Mouse (Mus musculus): ENCODE data around the gene Cdc25b.

The Cdc25b gene

DNA sequence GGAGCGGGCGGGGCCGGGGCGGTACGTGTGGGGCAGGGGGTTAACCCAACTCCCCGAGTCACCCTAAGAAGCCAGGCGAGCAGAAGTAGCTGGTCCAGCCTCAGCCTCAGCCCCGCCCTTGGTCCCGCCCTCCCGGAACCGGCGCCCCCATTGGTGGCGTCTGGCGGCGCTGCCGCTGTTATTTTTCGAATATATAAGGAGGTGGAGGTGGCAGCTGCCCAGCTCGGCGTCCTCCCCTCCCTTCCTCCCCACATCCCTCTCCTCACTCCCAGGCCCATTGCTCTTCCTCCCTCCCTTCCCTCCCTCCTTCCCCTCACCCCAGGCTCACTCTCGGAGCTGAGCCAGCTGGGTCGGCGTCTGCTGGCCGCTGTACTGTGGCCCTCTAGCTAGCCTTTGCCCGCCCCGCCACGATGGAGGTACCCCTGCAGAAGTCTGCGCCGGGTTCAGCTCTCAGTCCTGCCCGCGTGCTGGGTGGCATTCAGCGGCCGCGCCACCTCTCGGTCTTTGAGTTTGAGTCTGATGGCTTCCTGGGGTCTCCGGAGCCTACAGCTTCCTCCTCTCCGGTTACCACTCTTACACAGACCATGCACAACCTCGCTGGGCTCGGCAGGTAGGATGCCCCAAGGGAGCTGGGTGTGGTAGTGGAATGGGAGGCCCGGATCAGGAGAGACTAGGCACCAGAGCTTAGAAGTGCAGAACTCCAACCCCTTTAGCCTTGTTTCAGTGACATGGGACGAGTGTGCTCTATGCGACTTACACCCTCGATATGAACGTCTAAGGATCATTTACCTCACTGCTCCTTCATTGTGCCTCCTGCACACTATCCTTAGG, at the start of gene Cdc25b, which contains the start of gene Spef1:
TSS of gene Cdc25b (plus strand) at position 179 of the 831 bp plus-strand sequence.
TSS of gene Spef1 (minus strand) at position 512 of the 831 bp plus-strand sequence.
- peak; percentile 86 to 89 for DNase-seq (ENCODE audit: low spot score in 2 of 2)

DNA sequence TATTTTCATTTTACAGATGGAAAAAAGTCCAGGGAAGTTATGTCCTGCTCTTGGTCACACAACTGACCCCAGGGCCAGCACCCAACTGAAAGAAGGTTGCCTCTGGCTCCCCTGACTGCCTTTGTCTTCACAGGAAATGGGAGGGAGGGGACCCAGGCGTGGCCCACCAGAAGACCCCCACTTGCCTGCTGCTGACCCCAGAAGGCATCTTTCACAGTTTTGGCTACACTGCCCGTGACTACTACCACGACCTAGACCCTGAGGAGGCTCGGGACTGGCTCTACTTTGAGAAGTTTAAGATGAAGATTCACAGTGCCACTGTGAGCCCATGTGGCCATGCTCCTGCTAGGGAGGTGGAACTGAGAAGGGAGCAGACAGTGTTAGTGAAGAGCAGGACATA, 48.5 kb upstream of the Cdc25b start:
- peak; percentile 15 to 52 for DNase-seq (ENCODE audit: low spot score in 2 of 2)

DNA sequence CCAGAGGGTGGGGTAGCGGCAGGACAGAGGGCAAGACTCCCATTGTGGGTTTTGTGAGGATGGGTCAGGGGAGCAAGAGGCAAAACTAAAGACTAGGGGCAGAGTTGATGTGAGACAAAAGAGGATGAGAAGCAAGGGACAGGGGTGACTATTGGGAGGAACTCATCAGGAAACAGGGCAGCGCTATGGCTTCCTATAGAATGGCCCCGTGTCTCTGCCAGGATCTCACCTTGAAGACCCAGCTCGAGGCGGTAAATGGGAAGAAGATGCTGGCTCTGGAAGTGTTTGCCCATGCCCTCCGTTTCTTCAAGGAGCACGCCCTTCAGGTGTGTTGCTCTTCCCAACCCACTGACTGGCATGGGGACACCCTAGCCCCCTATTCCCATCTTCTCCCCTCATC, 48.0 kb upstream of the Cdc25b start:
- DNase-seq (ENCODE audit: low spot score in 2 of 2), result peak in 1 of 2 experiments; percentile 44

DNA sequence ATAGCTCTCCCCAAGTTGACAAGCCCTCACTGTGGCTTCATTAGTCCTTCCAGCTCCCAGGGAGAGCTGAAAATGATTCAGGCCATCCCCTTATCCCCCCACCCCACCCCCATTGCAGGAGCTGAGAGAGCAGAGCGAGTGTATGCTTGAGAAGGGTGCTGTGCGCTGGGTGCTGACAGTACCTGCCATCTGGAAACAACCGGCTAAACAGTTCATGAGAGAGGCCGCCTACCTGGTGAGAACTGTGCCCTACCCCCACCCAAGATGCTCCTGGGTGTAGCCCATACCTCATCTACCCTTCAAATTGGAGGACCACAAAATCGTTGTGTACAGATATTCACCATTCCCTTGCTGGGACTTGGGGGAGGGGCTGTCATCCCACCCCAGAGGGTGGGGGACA, 47.5 kb upstream of the Cdc25b start:
- DNase-seq (ENCODE audit: low spot score in 2 of 2), result peak in 1 of 2 experiments; percentile 35

DNA sequence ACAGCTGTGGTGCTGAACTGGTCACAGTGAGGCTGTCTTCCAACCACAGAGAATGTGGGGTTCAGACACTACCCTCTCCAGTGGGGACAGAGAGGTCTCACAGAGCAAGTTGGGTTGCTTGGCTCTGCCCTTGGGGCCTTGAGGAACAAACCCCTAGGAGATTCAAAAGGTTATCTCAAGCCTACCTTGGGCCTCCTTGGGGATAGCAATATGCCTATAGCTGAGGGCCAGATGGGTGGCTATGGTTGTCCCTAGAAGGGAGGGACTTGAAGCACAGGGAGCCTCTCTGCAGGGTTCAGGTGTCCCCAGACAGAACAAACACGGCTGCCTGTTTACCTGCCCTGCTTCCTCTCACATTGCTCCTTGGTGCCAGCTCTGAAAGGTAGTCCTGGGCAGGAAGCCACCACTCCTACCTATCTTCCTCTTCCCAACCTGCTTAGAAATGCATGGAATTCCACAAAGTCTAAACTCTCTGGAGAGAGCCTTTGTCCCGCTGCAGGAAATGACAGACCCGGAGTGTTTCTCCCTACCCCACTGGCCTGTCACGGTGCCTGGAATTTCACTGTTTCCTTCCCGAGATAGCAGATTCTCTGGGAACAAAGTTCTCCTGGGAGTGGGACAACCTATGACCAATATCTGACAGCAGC, 46.7 kb upstream of the Cdc25b start:
- peak in 1 of 2 experiments; percentile 52 for DNase-seq (ENCODE audit: low spot score in 2 of 2)

DNA sequence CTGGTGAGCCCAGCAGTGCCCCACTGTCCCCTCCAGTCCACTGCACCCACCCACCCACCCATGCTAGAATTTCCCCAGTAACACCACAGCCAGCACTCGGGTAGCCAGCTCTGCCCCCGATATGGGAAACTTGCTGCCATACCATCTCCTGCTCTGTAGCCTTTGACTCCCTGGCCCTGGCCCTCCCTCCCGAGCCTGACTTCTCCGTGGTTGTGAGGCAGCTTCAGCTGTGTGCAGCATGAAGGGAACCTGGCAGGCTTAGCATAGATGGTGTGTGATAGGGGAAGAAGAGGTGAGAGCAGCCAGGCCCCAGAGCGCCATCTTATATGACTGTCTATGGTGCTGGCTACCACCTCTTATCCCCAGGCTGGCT, 46.2 kb upstream of the Cdc25b start:
- peak in 1 of 2 experiments; percentile 54 for DNase-seq (ENCODE audit: low spot score in 2 of 2)

DNA sequence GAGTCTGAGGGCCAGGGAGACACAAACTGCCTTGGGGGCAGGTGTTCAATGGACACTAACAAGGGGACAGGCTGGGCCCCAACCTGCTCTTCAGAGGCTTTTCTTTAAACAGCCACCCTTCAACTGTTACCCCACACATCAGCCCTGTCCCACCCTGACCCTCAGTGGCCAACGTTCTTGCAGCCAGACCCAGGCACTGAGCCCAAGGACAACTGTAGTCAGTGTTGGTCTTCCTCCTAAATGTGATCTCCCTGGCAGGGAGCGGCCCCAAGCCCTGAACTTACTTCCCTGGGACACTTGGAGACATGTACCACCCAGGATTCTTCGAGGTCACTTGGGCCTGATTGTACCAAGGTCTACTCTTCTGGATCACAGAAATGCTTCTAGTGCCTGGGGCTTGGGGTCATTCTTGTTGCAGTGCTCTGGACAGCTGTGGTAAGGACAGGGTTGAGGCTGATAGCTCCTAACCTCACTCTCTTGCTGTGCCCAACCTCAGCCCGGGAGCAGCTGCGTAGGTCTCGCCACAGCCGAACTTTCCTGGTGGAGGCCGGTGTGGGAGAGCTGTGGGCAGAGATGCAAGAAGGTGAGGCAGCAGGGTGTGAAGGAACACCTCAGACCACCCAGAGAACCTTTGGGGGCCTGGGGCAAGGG, 45.3 kb upstream of the Cdc25b start:
- peak in 1 of 2 experiments; percentile 41 for DNase-seq (ENCODE audit: low spot score in 2 of 2)

DNA sequence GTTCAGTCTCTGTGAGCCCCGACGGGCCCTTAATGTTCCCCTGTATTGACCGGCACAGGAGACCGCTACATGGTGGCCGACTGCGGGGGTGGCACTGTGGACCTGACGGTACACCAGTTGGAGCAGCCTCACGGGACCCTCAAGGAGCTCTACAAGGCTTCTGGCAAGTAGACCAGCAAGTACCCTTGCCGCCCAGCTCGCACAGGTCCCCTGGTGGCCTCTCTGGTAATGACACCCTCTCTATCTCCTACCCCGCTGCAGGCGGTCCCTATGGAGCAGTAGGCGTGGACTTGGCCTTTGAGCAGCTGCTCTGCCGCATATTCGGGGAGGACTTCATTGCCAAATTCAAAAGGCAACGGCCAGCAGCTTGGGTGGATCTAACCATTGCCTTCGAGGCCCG, 44.2 kb upstream of the Cdc25b start:
- peak; percentile 79 to 90 for DNase-seq (ENCODE audit: low spot score in 2 of 2)

DNA sequence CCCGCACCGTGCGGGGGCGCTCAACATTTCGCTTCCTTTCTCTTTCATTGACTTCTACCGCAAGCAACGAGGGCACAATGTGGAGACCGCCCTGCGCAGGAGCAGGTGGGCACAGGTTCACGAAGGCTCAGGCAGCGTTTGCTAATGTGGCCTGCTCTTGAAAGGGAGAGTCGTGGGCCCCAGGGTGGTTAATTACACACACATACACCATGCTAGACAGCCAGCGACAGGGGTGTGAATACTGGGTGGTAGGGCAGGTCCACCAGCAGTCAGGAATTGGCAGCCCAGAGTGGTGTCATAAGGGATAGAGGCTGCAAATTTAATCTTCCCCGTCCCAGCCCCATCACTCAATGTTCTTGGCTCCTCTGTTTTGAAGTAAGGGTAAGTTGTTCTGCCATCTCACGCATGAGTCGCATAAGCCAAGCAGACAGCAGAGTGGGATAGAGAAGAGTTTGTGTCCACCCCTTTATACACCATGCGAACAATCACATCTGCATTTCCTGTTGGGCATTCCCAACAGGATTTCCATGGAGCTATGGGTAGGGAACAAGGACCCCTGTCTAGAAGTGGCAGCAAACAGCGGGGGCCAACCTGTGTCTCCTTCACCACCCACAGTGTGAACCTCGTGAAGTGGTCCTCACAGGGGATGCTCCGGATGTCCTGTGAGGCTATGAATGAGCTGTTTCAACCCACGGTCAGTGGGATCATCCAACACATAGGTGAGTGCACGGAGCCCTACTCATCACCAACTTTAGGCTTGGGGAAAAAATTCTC, 43.6 kb upstream of the Cdc25b start:
- no peak for DNase-seq (ENCODE audit: low spot score in 2 of 2)

DNA sequence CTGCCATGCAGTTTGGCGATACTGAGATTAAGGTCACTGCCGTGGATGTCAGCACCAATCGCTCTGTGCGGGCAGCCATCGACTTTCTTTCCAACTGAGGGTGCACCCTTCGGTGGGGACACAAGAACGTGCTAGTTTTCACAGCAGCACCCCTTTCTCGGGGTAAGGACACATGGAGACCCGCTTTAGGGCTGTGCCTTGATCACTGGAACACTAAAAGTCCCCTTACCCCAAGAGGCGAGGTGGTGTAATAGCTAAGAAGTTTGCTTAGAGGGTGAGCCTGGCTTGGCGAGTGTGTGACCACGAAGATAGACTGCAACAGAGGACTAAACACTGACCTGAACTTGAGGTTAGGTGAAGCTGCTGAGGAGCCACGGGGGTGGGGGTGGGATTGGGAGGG, 41.6 kb upstream of the Cdc25b start:
- no peak for DNase-seq (ENCODE audit: low spot score in 2 of 2)

DNA sequence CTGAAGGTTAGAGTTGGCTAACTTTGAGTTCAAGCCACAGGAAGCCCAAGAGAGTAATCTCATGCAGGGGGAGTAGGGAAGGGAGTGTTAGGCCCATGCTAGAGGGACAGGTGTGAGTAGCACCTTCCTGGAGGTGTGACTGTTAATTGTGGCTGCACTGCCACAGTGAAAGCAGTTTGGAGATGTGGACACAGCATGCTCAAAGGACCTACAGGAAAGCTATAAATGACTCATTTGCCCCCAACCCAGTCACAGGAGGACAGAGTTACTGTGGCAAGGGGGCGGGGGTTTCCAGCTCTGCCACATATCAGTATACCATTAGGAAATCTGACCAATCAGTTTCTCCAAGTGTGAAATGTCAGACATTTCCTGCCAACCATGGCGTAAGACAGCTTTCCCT, 41.2 kb upstream of the Cdc25b start:
- no peak for DNase-seq (ENCODE audit: low spot score in 2 of 2)

DNA sequence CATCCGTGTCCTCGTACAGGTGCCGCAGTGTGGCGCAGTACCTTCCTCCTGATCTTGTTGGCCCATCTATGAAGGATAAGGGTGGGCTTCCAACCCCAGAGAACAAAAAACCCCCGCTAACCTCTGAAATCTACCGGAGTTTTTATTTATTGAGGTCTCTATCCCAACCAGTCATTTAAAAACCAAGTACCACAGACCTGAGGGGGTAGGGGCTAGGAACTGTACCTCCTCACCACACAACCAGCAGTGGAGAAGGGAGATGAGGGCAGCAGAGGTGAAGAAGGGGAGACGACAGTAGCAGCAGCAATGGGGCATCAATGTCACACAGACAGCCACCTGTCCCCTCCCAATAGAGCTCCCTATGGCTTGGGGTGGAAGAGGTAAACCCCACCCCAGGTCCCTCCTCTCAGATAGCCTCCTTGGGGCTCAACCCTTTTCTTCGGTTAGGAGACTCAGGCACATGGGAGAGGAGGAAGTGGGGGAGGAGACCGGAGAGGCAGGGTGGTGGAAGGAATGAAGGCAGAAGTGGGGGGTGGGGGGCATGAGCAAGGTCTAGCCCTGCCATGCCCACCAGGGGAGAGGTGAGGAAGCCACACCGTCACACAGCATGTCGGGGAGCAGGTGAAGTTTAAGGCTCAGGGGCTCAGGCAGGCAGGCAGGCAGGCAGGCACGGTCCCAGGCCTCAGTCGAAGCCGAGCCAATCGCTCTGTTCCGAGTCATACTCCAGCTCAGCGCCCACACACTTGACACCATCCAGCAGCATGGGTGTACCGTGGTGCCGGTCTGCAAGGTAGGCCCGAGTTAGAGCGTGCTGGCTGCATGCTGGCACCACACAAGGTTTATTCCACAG, 40.3 kb upstream of the Cdc25b start:
- no peak for DNase-seq (ENCODE audit: low spot score in 2 of 2)

DNA sequence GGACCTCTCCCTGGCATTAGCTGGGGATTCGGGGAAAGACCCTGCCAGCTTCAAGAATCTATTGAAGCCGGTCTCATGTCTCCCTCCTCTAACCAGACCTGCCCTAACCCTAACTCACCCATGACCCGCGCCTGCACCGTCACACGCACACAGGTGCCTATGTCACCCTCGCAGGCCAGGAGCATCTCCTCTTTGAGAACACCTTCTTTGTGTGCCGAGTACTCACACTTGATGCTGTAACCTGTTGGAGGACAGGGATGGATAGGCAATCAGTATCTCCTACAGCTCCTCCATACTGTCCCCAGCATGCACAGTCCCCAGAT, 39.7 kb upstream of the Cdc25b start:
- DNase-seq (ENCODE audit: low spot score in 2 of 2), result no peak

DNA sequence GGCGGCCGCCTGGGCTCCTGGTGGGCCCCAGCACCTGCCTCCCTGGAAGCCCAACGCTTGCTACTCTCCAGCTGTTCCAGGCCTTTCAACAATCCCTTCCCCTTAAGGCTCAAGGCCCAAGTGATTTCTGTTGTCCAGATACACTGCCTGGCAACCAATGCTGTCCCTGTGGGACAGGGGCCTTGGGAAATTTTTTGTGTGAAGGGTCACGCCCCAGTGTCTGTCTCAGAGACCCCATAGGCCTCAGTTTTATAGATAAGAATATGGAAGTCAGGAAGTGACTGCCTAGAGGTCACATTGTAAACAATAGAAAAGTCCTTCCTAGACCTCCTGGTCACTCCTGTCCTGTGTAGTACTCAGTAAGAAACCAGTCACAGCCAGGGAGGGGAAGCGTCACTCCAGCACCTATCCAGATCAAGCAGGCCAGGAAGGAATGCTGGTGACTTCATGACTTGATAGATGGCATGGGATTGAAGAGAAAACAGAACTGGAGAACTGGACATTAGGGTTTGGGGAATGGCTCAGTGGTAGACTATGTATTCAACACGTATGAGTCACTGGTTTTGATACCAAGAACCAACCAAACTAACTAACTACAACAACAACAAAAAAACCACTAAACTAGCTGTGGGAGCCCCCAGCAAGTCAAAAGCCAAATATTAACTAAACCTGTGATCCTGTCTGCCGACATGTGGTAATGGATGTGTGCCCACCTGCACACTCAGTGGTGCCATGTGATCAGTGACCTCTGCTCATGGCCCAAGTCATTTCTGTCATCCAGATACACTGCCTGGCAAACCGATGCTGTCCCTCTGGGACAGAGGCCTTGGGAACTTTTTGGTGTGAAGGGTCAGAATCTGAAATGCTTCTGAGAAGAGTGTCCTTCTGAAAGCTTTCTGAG, 38.1 kb upstream of the Cdc25b start:
- no peak for DNase-seq (ENCODE audit: low spot score in 2 of 2)

DNA sequence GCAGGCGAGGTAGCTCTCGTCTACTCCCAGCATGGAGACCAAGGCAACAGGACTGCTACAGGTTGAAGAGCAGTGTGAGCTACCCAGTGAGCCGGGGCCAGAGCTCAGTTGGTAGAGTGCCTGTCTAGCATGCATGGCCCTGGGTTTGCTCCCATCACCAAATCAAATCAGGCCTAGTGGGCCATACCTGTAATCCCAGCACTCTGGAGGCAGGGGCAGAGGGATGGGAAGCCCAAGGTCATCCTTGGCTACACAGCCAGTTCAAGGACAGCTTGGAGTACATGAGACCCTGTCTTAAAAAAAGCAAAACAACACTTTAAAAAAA, 37.5 kb upstream of the Cdc25b start:
- peak in 1 of 2 experiments; percentile 58 for DNase-seq (ENCODE audit: low spot score in 2 of 2)

DNA sequence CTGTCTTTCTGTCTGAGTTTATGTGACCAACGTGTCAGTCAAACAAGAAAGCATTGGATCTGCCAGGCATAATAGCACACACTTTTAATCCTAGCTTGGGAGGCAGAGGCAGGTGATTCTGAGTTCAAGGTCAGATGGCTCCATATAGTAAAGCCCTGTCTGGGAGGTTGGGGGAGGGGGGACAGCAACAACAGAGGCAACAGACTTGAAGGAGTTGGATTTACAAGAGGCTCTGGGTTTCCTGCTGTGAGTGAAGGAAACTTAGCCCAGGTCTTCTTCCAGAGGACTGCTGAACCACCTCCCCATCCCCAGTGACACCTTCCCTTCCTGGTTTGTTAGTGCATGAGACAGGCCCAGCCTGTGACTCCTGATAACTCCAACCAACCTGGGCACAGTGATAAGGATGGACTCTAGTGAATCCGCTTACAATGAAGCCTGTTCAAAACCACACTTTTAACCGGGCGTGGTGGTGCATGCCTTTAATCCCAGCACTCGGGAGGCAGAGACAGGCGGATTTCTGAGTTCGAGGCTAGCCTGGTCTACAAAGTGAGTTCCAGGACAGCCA, 34.5 kb upstream of the Cdc25b start:
- no peak for DNase-seq (ENCODE audit: low spot score in 2 of 2)

DNA sequence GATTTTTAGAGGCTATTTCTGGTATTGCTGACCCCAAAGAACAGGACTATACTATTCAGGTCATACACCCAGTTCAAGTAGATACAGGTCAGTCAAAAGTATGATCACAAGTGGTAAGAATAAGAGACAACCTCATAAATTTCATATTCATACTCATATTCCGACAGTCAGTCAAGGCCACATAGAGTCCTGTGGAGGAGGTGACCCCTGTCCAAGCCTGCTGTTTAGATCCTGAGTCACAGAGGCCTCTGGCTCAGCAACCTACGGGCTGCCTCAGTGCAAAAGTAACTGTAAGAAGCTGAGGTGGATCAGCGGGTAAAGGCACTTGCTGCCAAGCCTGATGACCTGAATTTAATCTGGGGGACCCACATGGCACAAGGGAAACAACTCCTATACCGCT, 32.7 kb upstream of the Cdc25b start:
- no peak for DNase-seq (ENCODE audit: low spot score in 2 of 2)

DNA sequence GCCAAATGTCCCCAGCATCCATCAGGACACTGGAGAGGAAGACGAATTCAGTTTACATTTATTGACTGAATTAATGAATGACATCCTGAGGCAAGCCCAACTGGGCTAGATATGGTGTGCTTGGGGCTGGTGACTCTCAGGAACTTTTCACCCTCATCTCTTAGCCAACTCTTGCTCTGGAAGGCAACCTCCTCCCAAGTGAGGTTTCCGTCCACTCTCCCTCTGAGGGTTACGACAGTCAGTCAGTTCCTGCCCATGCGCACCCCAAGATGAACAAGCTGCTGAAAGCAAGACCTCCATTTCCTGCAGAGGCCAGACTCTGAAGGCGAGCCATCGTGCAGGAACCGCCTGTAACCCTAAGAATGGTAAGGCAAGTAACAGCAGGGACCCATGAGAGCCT, 29.8 kb upstream of the Cdc25b start:
- no peak for DNase-seq (ENCODE audit: low spot score in 2 of 2)

DNA sequence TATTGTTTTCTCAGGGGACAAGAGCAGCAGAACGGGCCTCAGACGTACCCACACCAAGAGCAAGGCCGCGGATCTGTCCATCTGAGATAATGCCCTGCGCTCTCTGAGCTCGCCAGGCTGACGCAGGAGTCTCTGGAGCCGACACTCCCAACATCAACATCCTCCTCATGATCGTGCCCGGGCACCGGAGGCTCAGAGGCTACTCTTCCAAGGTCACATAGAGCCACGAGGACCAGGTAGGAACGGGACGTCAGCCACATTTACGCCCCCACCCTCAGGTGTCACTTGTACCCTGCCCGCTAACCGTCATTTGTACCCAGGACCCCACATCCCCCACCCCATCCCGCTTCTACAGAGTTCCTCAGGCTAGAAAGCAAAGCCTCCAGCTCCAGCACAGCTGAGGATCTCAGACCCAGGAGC, 27.2 kb upstream of the Cdc25b start:
- peak in 1 of 2 experiments; percentile 58 for DNase-seq (ENCODE audit: low spot score in 2 of 2)
